10 mouse cellular contexts compared by ENCODE assay signal in genomic region chr17:43629496-43630426, GRCm38 (mm10). TPM values are rescaled to one million over a fixed set of nuclear protein-coding genes. Genes with fewer than 3 reads are reported as not detected.
DNase-seq lines count a peak whose midpoint lies in the region; ATAC-seq and TF ChIP-seq lines count a peak whose summit lies in the region.
"Had no signal": no experiment of that assay in that cellular context is flagged by ENCODE, and none has a peak within 500 bp of the region (broad histone marks: within the 10 kb centered on the region; RNA-seq: fewer than 3 reads in every experiment).

Gene Tdrd6 (minus strand): TSS chr17:43630299.

- peaks cover 40% of the 10 kb centered on the region for H3K27me3 ChIP-seq in kidney, embryonic 15.5 days
- 0 out of 2 replicates have a peak, but pooled peaks cover 7% of the 10 kb centered on the region for H3K27me3 ChIP-seq in kidney, adult 2 months (replicated peaks; ENCODE audit: control insufficient read depth, insufficient read depth, low read length)
- peaks cover 32% of the 10 kb centered on the region for H3K27me3 ChIP-seq in embryonic facial prominence, embryonic 11.5 days (ENCODE audit: control insufficient read depth, insufficient read depth, low read length)
- peaks cover 15% of the 10 kb centered on the region for H3K27me3 ChIP-seq in hindbrain, postnatal 0 days (ENCODE audit: insufficient read depth, low read length)
- H3K27me3 ChIP-seq in midbrain, embryonic 16.5 days (ENCODE audit: control insufficient read depth, insufficient read depth, low read depth, low read length), result peaks cover 26% of the 10 kb centered on the region

- H3K4me2 ChIP-seq in kidney, embryonic 15.5 days, result peak within 1 kb of the TSS; percentile 83
- peak within 1 kb of the TSS; percentile 88 for H3K4me2 ChIP-seq in embryonic facial prominence, embryonic 11.5 days (ENCODE audit: low read depth, low read length)
- peak within 1 kb of the TSS; percentile 61 for H3K4me2 ChIP-seq in hindbrain, postnatal 0 days (ENCODE audit: low read depth, low read length)
- peak within 1 kb of the TSS; percentile 87 for H3K4me2 ChIP-seq in midbrain, embryonic 16.5 days (ENCODE audit: low read length)

- no peak for TF ChIP-seq CTCF in kidney, adult 2 months (conservative IDR thresholded peaks at IDR 0.05; ENCODE audit: insufficient read depth, insufficient read length, low read depth, low read length)
- TF ChIP-seq CTCF in hindbrain, postnatal 0 days (IDR thresholded peaks at IDR 0.05; ENCODE audit: low read depth), result no peak

- TF ChIP-seq POLR2A in kidney, adult 2 months (IDR thresholded peaks at IDR 0.05; ENCODE audit: low read depth, low read length), result no peak

- WGBS in kidney, embryonic 15.5 days, result 3% methylated on average over 83 of the region's 83 CpGs
- 3% methylated on average over 81 of the region's 83 CpGs for WGBS in kidney, adult 2 months
- WGBS in embryonic facial prominence, embryonic 11.5 days, result 3% methylated on average over 80 of the region's 83 CpGs
- 3% methylated on average over 81 of the region's 83 CpGs for WGBS in hindbrain, postnatal 0 days
- 3% methylated on average over 83 of the region's 83 CpGs for WGBS in midbrain, embryonic 16.5 days

- H3K9ac ChIP-seq in kidney, embryonic 15.5 days, result peak within 1 kb of the TSS; percentile 19; the same call in 1 of the 2 replicates
- H3K9ac ChIP-seq in embryonic facial prominence, embryonic 11.5 days (replicated peaks; ENCODE audit: low read length), result peak within 1 kb of the TSS; percentile 28
- H3K9ac ChIP-seq in hindbrain, postnatal 0 days (replicated peaks; ENCODE audit: low read length), result peak within 1 kb of the TSS; percentile 52
- H3K9ac ChIP-seq in midbrain, embryonic 16.5 days (ENCODE audit: low read depth, low read length), result peak within 1 kb of the TSS; percentile 72

- peaks cover 6% of the 10 kb centered on the region; the same call in 1 of the 2 replicates for H3K9me3 ChIP-seq in kidney, embryonic 15.5 days (replicated peaks)
- no peaks in the 10 kb centered on the region for H3K9me3 ChIP-seq in embryonic facial prominence, embryonic 11.5 days (replicated peaks; ENCODE audit: control insufficient read depth, low read length)
- no peaks in the 10 kb centered on the region for H3K9me3 ChIP-seq in hindbrain, postnatal 0 days (ENCODE audit: low read length)
- H3K9me3 ChIP-seq in midbrain, embryonic 16.5 days (replicated peaks; ENCODE audit: control insufficient read depth, low read length, poor library complexity, severe bottlenecking), result peaks cover 6% of the 10 kb centered on the region

- H3K36me3 ChIP-seq in kidney, embryonic 15.5 days, result no peaks in the 10 kb centered on the region
- H3K36me3 ChIP-seq in kidney, adult 2 months (ENCODE audit: control insufficient read depth, insufficient read depth, low read length), result no peaks in the 10 kb centered on the region
- H3K36me3 ChIP-seq in embryonic facial prominence, embryonic 11.5 days (replicated peaks; ENCODE audit: control insufficient read depth, insufficient read depth, low read depth, low read length), result no peaks in the 10 kb centered on the region
- no peaks in the 10 kb centered on the region for H3K36me3 ChIP-seq in hindbrain, postnatal 0 days (ENCODE audit: insufficient read depth, low read length)
- H3K36me3 ChIP-seq in midbrain, embryonic 16.5 days (ENCODE audit: control insufficient read depth, insufficient read depth, low read length), result no peaks in the 10 kb centered on the region

- H3K4me1 ChIP-seq in kidney, embryonic 15.5 days, result peaks cover 16% of the 10 kb centered on the region
- H3K4me1 ChIP-seq in kidney, adult 2 months (ENCODE audit: control insufficient read depth, insufficient read depth, low read length), result no peaks in the 10 kb centered on the region
- H3K4me1 ChIP-seq in embryonic facial prominence, embryonic 11.5 days (ENCODE audit: control insufficient read depth, insufficient read depth, low read length), result peaks cover 7% of the 10 kb centered on the region; the same call in 1 of the 2 replicates
- H3K4me1 ChIP-seq in hindbrain, postnatal 0 days (ENCODE audit: insufficient read depth, low read length), result peaks cover 12% of the 10 kb centered on the region
- H3K4me1 ChIP-seq in midbrain, embryonic 16.5 days (ENCODE audit: control insufficient read depth, insufficient read depth, low read length), result peaks cover 6% of the 10 kb centered on the region

- ATAC-seq in kidney, embryonic 15.5 days (replicated peaks; ENCODE audit: low FRiP score), result peak; percentile 77
- 0 out of 2 replicates have a peak, but pooled peaks have one; percentile 52 for ATAC-seq in embryonic facial prominence, embryonic 11.5 days (replicated peaks; ENCODE audit: insufficient number of reproducible peaks, low FRiP score, low TSS enrichment, low read depth)
- ATAC-seq in hindbrain, postnatal 0 days, result peak; percentile 69
- peak; percentile 76 for ATAC-seq in midbrain, embryonic 16.5 days

- DNase-seq in kidney, adult 2 months, result no peak
- peak; percentile 28 for DNase-seq in Muller cell, postnatal 12 days (ENCODE audit: inconsistent ontology term)
- peak; percentile 18 for DNase-seq in embryonic facial prominence, embryonic 11.5 days (ENCODE audit: low spot score)
- peak; percentile 32 for DNase-seq in hindbrain, postnatal 0 days (ENCODE audit: low spot score)
- no peak for DNase-seq in thymus, postnatal 36 days
- DNase-seq in spleen, postnatal 14 days (ENCODE audit: low spot score in 2 of 2), result no peak

- peak within 1 kb of the TSS; percentile 46 for H3K4me3 ChIP-seq in kidney, embryonic 15.5 days (replicated peaks)
- H3K4me3 ChIP-seq in kidney, adult 2 months (ENCODE audit: insufficient read depth, low read depth, low read length), result no peak within 1 kb of the TSS; the same call in 1 of the 2 replicates
- peak within 1 kb of the TSS; percentile 39 for H3K4me3 ChIP-seq in embryonic facial prominence, embryonic 11.5 days (ENCODE audit: low read depth, low read length)
- peak within 1 kb of the TSS; percentile 43 for H3K4me3 ChIP-seq in hindbrain, postnatal 0 days (ENCODE audit: low read length)
- H3K4me3 ChIP-seq in midbrain, embryonic 16.5 days (ENCODE audit: low read depth, low read length), result peak within 1 kb of the TSS; percentile 52

- H3K27ac ChIP-seq in kidney, embryonic 15.5 days, result no peak within 1 kb of the TSS
- no peak within 1 kb of the TSS for H3K27ac ChIP-seq in kidney, adult 2 months (ENCODE audit: insufficient read depth, low read depth, low read length)
- H3K27ac ChIP-seq in embryonic facial prominence, embryonic 11.5 days (replicated peaks; ENCODE audit: low read depth, low read length), result no peak within 1 kb of the TSS
- no peak within 1 kb of the TSS for H3K27ac ChIP-seq in hindbrain, postnatal 0 days
- H3K27ac ChIP-seq in midbrain, embryonic 16.5 days (ENCODE audit: low read length), result no peak within 1 kb of the TSS

RNA-seq across cellular contexts. Expression of gene Tdrd6, which starts in this region (rescaled TPM):
- polyA plus RNA-seq in kidney, embryonic 15.5 days (2015; fragmentation: Nextera tagmentation; extraction: Ambion mirVana), result 0.03 TPM in 1 of 2 replicates, not detected in the other
- 0.23 and 0.34 TPM in 2 replicates for polyA plus RNA-seq in kidney, adult 2 months (2012; rRNA removed)
- polyA plus RNA-seq in embryonic facial prominence, embryonic 11.5 days (2014; fragmentation: Nextera tagmentation; extraction: Ambion mirVana), result not detected in 2 replicates
- total RNA-seq in hindbrain, postnatal 0 days (2014; rRNA removed), result 1.6 and 3.5 TPM in 2 replicates
- 0.43 and 0.79 TPM in 2 replicates for polyA plus RNA-seq in hindbrain, postnatal 0 days (2015; fragmentation: Nextera tagmentation; extraction: Ambion mirVana)
- polyA plus RNA-seq in midbrain, embryonic 16.5 days (2015; fragmentation: Nextera tagmentation; extraction: Ambion mirVana), result 0.52 and 1.5 TPM in 2 replicates
- total RNA-seq: adrenal gland, postnatal 36 days had no signal
- polyA plus RNA-seq: large intestine, adult 2 months had no signal

Comparison
In these comparisons a context has a peak if more than half of its experiments do, and no peak if none do; other contexts are left out.
1. Peak in ATAC-seq, H3K4me3 ChIP-seq, H3K9ac ChIP-seq and H3K4me2 ChIP-seq in kidney, embryonic 15.5 days; RNA of the gene not detected or under 1 TPM.
2. Peak in DNase-seq, ATAC-seq, H3K4me3 ChIP-seq, H3K9ac ChIP-seq and H3K4me2 ChIP-seq in embryonic facial prominence, embryonic 11.5 days; RNA of the gene not detected or under 1 TPM.
3. H3K9ac ChIP-seq: peak in every context shown above with its lines; median percentile 72 in midbrain, embryonic 16.5 days; 52 in hindbrain, postnatal 0 days; 28 in embryonic facial prominence, embryonic 11.5 days; 19 in kidney, embryonic 15.5 days.
4. DNase-seq: peak in Muller cell, postnatal 12 days (single experiment) and hindbrain, postnatal 0 days (single experiment); none in kidney, adult 2 months (single experiment), thymus, postnatal 36 days (0 of 2) and spleen, postnatal 14 days (0 of 2).
5. Peak in every context shown above with its lines, with median percentiles within 50 percentile points of each other: ATAC-seq and H3K4me2 ChIP-seq.